Mouse (Mus musculus): ENCODE results near the gene Car14. TPM values are rescaled to one million over a fixed set of nuclear protein-coding genes. Genes with fewer than 3 reads are reported as not detected.
"Not testable (repeated sequence)": the region's sequence is repeated elsewhere in the genome, so short reads cannot be mapped to it uniquely, and the experiment has no call there.

Car14 gene
- total RNA-seq (2021): 1 to 10 TPM; 2.3 to 2.5 TPM
- long read RNA-seq, experiment 1, partial matches to known transcripts: 0 of 2 reads
- long read RNA-seq, experiment 1, other reads (novel, unspliced or antisense): 2 of 2 reads
- long read RNA-seq, experiment 2, partial matches to known transcripts: 0 of 6 reads
- long read RNA-seq, experiment 2, other reads (novel, unspliced or antisense): 6 of 6 reads

DNA sequence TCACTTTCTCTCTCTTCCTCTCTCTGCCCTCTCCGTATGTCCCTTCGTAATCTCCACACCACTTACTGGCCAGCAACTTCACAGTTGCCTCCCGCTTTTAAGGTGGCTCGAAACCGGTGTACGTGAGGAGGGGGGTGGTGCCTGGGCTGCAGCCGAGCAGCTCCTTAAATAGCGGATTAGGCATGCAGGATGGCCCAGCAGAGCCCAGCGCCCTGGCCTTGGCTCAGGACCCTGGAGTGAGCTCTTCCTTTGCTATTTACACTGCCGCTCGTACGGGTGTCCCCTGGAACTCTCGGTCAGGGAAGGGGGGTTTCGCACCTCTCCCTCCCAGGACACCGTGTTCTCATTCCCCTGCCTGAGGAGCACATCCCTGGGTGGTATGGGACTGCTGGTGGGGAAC is at the start of gene Car14:
Gene Car14, minus strand, starts transcription at position 124 of the 400 bp plus-strand sequence.
- no peak for DNase-seq (ENCODE audit: low spot score in 2 of 2)

DNA sequence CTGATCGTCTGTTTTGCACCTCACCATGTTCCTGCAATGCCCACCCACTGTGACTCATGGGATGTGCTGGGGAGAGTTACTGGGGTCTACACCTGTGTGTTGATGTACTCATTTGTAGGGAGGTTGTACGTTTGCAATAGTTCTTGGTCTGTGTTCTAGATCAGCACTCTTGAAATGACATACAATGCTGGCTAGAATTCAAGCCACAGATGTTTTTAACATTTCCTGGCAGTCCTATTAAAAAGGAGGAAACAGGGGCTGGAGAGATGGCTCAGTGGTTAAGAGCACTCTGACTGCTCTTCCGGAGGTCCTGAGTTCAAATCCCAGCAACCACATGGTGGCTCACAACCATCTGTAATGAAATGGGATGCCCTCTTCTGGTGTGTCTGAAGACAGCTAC is 49.0 kb upstream of the Car14 start:
- no peak for DNase-seq (ENCODE audit: low spot score in 2 of 2)

DNA sequence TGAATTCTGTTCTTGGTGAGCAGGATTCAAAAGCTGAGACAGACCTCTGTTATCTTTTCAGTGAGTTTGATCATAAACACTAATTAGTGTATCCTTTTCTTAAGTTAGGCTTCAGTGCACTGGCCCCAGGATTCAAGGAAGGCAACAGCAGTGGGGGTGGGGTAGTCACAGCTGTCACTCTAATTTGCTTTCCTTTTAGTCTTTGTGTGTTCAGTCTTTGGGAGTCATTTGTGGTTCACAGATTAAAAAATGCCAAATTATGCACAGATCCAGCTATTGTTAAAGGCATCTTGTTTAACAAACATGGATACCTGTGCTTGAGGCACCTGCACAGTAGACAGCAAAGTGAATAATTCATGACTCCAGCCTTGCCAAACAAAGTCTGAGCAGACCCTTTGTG is 48.5 kb upstream of the Car14 start:
- no peak for DNase-seq (ENCODE audit: low spot score in 2 of 2)

GRCm38 (mm10) chr3:95951566-95951965 is 47.1 kb upstream of the Car14 start:
- not testable (repeated sequence) for DNase-seq (ENCODE audit: low spot score in 2 of 2)

- DNase-seq (ENCODE audit: low spot score in 2 of 2): peak; percentile 74 to 80
These were observed 46.5 kb upstream of the Car14 start for GRCm38 (mm10) chr3:95950763-95951551.

DNA sequence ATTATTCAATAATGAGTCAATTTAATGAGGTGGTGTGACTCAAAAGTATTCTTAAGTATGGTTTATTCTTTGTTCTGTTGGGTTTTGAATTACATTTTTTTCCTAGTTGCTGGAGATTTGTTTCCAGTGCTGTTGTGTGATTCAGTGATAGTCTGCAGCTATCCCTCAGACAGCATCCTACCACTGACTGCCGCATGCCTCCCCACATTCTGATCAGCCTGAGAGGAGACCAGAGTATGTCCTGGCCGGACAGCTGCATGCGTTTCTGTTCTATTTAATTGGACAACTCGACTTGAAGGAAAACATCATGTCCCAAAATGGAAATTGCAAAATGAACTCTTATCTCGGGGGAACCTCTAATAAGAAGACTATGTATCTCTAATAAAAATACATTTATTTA is 43.8 kb upstream of the Car14 start:
- no peak for DNase-seq (ENCODE audit: low spot score in 2 of 2)

DNA sequence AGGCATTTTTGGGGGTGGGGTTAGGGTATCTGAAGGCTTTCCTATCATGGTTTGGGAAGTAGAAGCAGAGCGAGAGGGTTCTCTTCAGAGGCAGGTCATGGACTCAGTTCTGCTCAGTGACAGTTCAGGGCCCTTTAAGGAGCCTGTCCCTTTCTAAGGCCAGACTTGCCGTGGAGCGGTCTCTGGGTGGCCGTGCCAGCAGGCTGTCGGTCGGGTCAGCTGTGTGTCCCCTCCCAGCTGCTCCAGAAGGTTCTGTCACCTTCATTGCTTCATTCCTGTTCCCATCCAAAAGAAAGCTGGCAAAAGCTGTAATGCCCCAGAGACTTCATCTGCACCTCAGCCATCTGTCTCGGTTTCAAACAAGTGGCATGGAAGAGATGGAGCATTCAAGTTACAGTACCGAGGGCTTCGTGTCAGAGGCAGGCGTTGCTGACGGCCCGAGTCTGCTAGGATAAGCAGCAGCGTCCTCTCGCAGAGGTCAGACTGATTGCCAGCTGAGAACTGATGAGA is 41.3 kb upstream of the Car14 start:
- no peak for DNase-seq (ENCODE audit: low spot score in 2 of 2)

DNA sequence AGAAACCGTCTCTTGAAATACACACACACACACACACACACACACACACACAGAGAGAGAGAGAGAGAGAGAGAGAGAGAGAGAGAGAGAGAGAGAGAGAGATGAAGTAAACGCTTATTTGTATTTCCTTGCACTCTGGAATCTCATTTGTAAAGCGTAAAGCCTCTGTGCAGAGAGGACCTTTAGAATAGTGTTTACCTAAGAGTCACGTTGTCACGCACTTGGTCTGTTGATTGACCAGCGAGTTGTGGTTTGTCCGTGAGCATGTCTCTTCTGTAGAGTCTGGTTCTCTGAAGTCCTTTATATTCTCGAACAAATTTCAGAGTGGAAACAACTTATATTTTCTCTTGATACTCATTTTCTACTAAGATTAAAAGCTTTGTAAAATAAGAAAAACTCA is 40.3 kb upstream of the Car14 start:
- DNase-seq (ENCODE audit: low spot score in 2 of 2): no peak

GRCm38 (mm10) chr3:95943226-95943625 is 38.7 kb upstream of the Car14 start:
- DNase-seq (ENCODE audit: low spot score in 2 of 2): no peak

GRCm38 (mm10) chr3:95942749-95943148 is 38.3 kb upstream of the Car14 start:
- no peak for DNase-seq (ENCODE audit: low spot score in 2 of 2)

- no peak for DNase-seq (ENCODE audit: low spot score in 2 of 2)
These were observed 34.3 kb upstream of the Car14 start for GRCm38 (mm10) chr3:95938835-95939234.

DNA sequence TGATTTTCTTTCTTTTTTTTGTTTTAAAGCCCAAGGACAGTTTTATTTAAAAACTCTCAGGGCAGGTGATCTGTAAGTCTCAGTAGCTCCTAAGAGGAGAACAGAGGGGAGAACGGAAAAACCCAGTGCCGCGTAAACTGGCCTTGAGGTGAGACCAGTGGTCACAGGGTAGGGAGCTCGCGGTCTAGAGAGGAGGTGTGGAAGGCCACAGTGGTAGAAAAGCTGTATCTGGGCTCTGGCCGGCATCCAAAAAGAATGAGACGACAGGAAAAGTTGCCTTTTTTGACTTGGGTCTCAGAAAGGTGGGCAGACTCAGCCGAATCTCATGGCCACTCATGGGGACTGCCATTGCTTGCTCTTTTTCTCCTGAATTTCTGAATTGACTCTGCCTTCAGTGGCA is 33.7 kb upstream of the Car14 start:
- no peak for DNase-seq (ENCODE audit: low spot score in 2 of 2)

GRCm38 (mm10) chr3:95934448-95934847 is 30.0 kb upstream of the Car14 start:
- DNase-seq (ENCODE audit: low spot score in 2 of 2): no peak

- no peak for DNase-seq (ENCODE audit: low spot score in 2 of 2)
These were observed 28.7 kb upstream of the Car14 start for GRCm38 (mm10) chr3:95933111-95933750.

DNA sequence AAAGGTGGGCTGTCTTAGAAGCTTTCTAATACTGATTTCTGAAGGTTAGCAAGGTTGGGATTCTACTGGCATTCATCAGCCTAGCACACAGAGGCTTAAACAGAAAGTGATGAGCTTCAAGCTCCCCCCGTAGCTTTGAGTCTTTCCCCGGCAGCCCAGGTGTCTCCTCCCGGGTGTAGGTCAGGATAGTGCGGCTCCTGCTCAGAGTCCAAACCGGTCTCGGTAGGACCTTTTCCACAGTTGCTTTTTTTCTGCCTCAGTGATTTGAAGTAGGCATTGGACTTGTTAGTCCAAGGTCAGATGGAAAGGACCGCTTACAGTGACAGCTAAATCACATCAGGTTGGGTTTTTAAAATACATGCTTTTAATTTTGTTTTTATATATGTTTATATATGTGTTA is 28.1 kb upstream of the Car14 start:
- DNase-seq (ENCODE audit: low spot score in 2 of 2): no peak

DNA sequence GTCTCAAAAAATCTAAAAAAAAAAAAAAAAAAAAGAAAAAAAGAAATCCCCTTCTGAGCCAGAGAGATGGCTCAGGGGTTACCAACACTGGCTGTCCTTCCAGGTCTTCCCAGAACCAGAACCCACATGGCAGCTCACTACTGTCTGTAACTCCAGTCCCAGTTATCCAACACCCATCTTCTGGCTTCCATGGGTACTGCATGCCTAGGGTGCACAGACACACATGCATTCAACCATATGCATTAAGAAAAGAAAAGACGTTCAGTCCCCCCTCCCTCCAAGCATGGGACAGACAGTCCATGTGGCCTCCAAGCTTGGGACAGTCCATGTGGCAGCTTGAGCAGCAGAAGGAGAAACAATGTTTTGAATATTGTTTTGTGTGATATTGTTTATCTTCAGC is 27.7 kb upstream of the Car14 start:
- DNase-seq (ENCODE audit: low spot score in 2 of 2): no peak

GRCm38 (mm10) chr3:95931471-95931870 is 27.0 kb upstream of the Car14 start:
- DNase-seq (ENCODE audit: low spot score in 2 of 2): no peak

DNA sequence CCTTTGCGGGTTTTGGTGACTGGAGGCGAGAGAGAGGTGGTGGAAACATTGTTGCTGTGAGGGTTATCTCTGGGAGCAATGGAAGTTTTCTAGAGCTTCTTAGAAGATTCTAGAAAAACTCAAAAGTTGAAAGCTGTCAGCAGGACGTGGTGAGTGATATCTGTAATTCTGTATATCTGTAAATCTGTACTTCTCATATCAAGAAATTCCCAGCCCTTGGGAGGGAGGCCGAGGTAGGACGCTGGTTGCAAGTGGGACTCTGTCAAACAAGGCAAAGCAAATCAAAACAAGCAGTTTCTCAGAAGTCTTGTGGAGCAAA is 25.9 kb upstream of the Car14 start:
- no peak for DNase-seq (ENCODE audit: low spot score in 2 of 2)

GRCm38 (mm10) chr3:95929581-95930470 is 25.3 kb upstream of the Car14 start:
- DNase-seq (ENCODE audit: low spot score in 2 of 2): peak; percentile 19 to 27

DNA sequence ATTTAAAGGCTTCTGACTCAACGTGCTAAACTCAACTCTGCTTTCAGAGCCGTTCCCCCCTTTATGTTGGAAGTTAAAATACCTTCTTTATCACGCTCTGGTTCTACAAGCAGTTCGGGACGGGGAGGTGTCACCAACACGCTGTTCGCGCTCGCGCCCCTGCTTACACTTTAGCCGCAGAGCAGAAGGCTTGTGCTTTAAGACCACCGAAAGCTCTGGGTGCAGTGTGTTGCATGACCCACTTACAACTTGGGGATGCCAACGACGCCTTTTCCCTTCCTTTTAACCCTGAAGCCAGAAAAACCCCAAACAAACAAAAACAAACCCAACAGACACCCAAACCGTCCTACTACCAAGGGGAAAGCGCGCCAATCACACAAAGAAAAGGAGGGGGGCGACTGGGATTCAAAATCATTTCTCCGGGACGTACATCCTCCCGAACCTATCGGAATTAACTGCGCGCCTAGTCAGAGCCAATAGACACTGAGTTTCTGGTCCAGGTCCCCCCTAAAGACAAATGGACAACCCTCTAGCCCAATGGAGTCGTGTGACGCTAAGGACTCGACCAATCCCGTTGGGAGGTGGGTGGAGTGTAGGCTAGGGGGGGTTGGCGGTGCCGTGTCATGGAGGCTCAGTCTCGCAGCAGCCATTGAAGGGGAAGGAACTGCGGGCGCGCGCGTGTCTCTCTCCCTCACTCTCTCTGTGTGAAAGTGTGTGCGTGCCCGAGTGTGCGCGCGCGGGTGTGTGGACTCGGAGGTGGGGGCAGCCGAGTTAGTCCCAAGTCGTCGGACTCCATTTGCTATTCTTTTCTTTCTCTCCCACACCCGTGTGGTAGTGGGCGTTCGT is 24.4 kb upstream of the Car14 start, which contains the start of gene Anp32e:
Gene Anp32e, plus strand, starts transcription at position 589 of the 846 bp plus-strand sequence.
- DNase-seq (ENCODE audit: low spot score in 2 of 2): peak; percentile 91 to 95
